Mouse (Mus musculus) brain, embryonic 14.5 days (tissue): ENCODE measurements around the gene Odf2l.

ENCODE experiments used
- CTCF ChIP-seq: fragments of 200-500 bp; IDR thresholded peaks from 2 replicates; pipeline ENCODE4 v1.5.1; 2012; ENCODE audit warnings: inconsistent platforms, mild to moderate bottlenecking, moderate library complexity, borderline replicate concordance; ENCODE audit not compliant: insufficient read depth, insufficient read length; ENCODE audit errors: extremely low read depth
- POLR2A ChIP-seq: fragments of 200-500 bp; IDR thresholded peaks from 2 replicates; pipeline ENCODE4 v1.6.1; 2012; ENCODE audit warnings: mild to moderate bottlenecking, inconsistent platforms, borderline replicate concordance; ENCODE audit not compliant: poor library complexity, insufficient read depth, insufficient read length, severe bottlenecking; ENCODE audit errors: extremely low read depth

- no peak for TF ChIP-seq POLR2A
- TF ChIP-seq CTCF, result no peak
Measured at GRCm38 (mm10) chr3:145140236-145140635, 21.8 kb downstream of the Odf2l start.
